Mouse (Mus musculus): ENCODE results near the gene Hinfp. TPM values are rescaled to one million over a fixed set of nuclear protein-coding genes. Genes with fewer than 3 reads are reported as not detected.
A peak's percentile ranks its signal among the peaks of the same experiment; 100 is the strongest.
"Not testable (repeated sequence)": the region's sequence is repeated elsewhere in the genome, so short reads cannot be mapped to it uniquely, and the experiment has no call there.

The Hinfp gene
- polyA plus RNA-seq, 1 experiment = 16.4 TPM

- no peaks in the 10 kb centered on the region; the same call in 1 of the 2 replicates for H3K4me1 ChIP-seq (ENCODE audit: control insufficient read depth, insufficient read depth, low read length)
- peak within 1 kb of the TSS; percentile 69 for H3K4me3 ChIP-seq (ENCODE audit: insufficient read depth, low read length)
- TF ChIP-seq CTCF (IDR thresholded peaks at IDR 0.05; ENCODE audit: borderline replicate concordance, insufficient read depth, low read length) = peak; percentile 40; the same call in 1 of the 2 replicates
- TF ChIP-seq POLR2A (IDR thresholded peaks at IDR 0.05; ENCODE audit: low read depth, low read length) = peak; percentile 100
- peak within 1 kb of the TSS; percentile 41 for H3K27ac ChIP-seq (ENCODE audit: insufficient read depth, low read length)
These were observed 29.2 kb upstream of the Hinfp start, which contains the start of gene H2afx for GRCm38 (mm10) chr9:44334396-44335330. H2afx (plus strand) TSS chr9:44334694.

GRCm38 (mm10) chr9:44332918-44333638 is 27.6 kb upstream of the Hinfp start:
- no peak for TF ChIP-seq CTCF (IDR thresholded peaks at IDR 0.05; ENCODE audit: borderline replicate concordance, insufficient read depth, low read length)
- TF ChIP-seq POLR2A (IDR thresholded peaks at IDR 0.05; ENCODE audit: low read depth, low read length) = no peak
- Histone ChIP-seq H3K4me3 (ENCODE audit: insufficient read depth, low read length) (no peak overlapping the region), H3K27ac (ENCODE audit: insufficient read depth, low read length) (no peak overlapping the region), H3K4me1 (ENCODE audit: control insufficient read depth, insufficient read depth, low read length) (no peaks in the 10 kb centered on the region; the same call in 1 of the 2 replicates)

GRCm38 (mm10) chr9:44330736-44331135 is 25.3 kb upstream of the Hinfp start:
- Histone ChIP-seq H3K4me3 (ENCODE audit: insufficient read depth, low read length) (no peak overlapping the region), H3K4me1 (ENCODE audit: control insufficient read depth, insufficient read depth, low read length) (no peaks in the 10 kb centered on the region), H3K27ac (ENCODE audit: insufficient read depth, low read length) (no peak overlapping the region)
- TF ChIP-seq CTCF (IDR thresholded peaks at IDR 0.05; ENCODE audit: borderline replicate concordance, insufficient read depth, low read length) (no peak), POLR2A (IDR thresholded peaks at IDR 0.05; ENCODE audit: low read depth, low read length) (no peak)

- H3K27ac ChIP-seq (ENCODE audit: insufficient read depth, low read length) = no peak overlapping the region
These were observed 22.5 kb upstream of the Hinfp start for GRCm38 (mm10) chr9:44327926-44328325.

GRCm38 (mm10) chr9:44327064-44327711 is 21.7 kb upstream of the Hinfp start:
- peak overlapping the region; percentile 80 for H3K27ac ChIP-seq (ENCODE audit: insufficient read depth, low read length)
- TF ChIP-seq CTCF (IDR thresholded peaks at IDR 0.05; ENCODE audit: borderline replicate concordance, insufficient read depth, low read length) = no peak
- peak; percentile 41; the same call in 1 of the 2 replicates for TF ChIP-seq POLR2A (IDR thresholded peaks at IDR 0.05; ENCODE audit: low read depth, low read length)
- peak overlapping the region; percentile 80 for H3K4me3 ChIP-seq (ENCODE audit: insufficient read depth, low read length)
- H3K4me1 ChIP-seq (ENCODE audit: control insufficient read depth, insufficient read depth, low read length) = no peaks in the 10 kb centered on the region

More at GRCm38 (mm10) chr9:44327926-44328325, 22.5 kb upstream of the Hinfp start:
- no peak for TF ChIP-seq POLR2A (IDR thresholded peaks at IDR 0.05; ENCODE audit: low read depth, low read length)
- no peak for TF ChIP-seq CTCF (IDR thresholded peaks at IDR 0.05; ENCODE audit: borderline replicate concordance, insufficient read depth, low read length)
- H3K4me1 ChIP-seq (ENCODE audit: control insufficient read depth, insufficient read depth, low read length) = no peaks in the 10 kb centered on the region
- H3K4me3 ChIP-seq (ENCODE audit: insufficient read depth, low read length) = peak overlapping the region; percentile 80

GRCm38 (mm10) chr9:44326371-44327063 is 21.0 kb upstream of the Hinfp start:
- peak overlapping the region; percentile 80 for H3K27ac ChIP-seq (ENCODE audit: insufficient read depth, low read length)
- peak overlapping the region; percentile 80 for H3K4me3 ChIP-seq (ENCODE audit: insufficient read depth, low read length)
- no peak for TF ChIP-seq CTCF (IDR thresholded peaks at IDR 0.05; ENCODE audit: borderline replicate concordance, insufficient read depth, low read length)
- TF ChIP-seq POLR2A (IDR thresholded peaks at IDR 0.05; ENCODE audit: low read depth, low read length) = peak; percentile 69
- H3K4me1 ChIP-seq (ENCODE audit: control insufficient read depth, insufficient read depth, low read length) = no peaks in the 10 kb centered on the region

GRCm38 (mm10) chr9:44325768-44326370 is 20.4 kb upstream of the Hinfp start, which contains the start of gene Dpagt1:
Dpagt1 (plus strand) TSS chr9:44326019.
- Histone ChIP-seq H3K4me3 (ENCODE audit: insufficient read depth, low read length) (peak within 1 kb of the TSS; percentile 80), H3K4me1 (ENCODE audit: control insufficient read depth, insufficient read depth, low read length) (no peaks in the 10 kb centered on the region), H3K27ac (ENCODE audit: insufficient read depth, low read length) (peak within 1 kb of the TSS; percentile 80)
- no peak for TF ChIP-seq CTCF (IDR thresholded peaks at IDR 0.05; ENCODE audit: borderline replicate concordance, insufficient read depth, low read length)
- no peak for TF ChIP-seq POLR2A (IDR thresholded peaks at IDR 0.05; ENCODE audit: low read depth, low read length)

- not testable (repeated sequence) for H3K4me1 ChIP-seq (ENCODE audit: control insufficient read depth, insufficient read depth, low read length)
- peak overlapping the region; percentile 80 for H3K27ac ChIP-seq (ENCODE audit: insufficient read depth, low read length)
- H3K4me3 ChIP-seq (ENCODE audit: insufficient read depth, low read length) = 0 out of 2 replicates have a peak overlapping the region, but pooled peaks have one; percentile 80
These were observed 19.7 kb upstream of the Hinfp start for GRCm38 (mm10) chr9:44325032-44325767.
